Mouse (Mus musculus) forebrain, embryonic 15.5 days (tissue): Measurements from ENCODE around the gene Sult2b1. TPM values are rescaled to one million over a fixed set of nuclear protein-coding genes. Genes with fewer than 3 reads are reported as not detected.

Source experiments
- ATAC-seq: fragments of 200-750 bp; cut with Nextera tagmentation; replicated peaks from 2 replicates; pipeline ENCODE4 v1.8.0; 2017; ENCODE audit warnings: mild to moderate bottlenecking, moderate TSS enrichment, moderate library complexity
- H3K27ac ChIP-seq: fragments of 300-500 bp; sonication (generic); replicated peaks from 2 replicates; pipeline ENCODE4 v1.5.1; 2015; ENCODE audit warnings: mild to moderate bottlenecking, inconsistent platforms
- H3K27me3 ChIP-seq: fragments of 300-500 bp; sonication (generic); 2 replicates; pipeline ENCODE4 v1.6.1; 2015; ENCODE audit warnings: inconsistent platforms
- H3K36me3 ChIP-seq: fragments of 300-500 bp; sonication (generic); 2 replicates; pipeline ENCODE4 v1.6.1; 2015; ENCODE audit warnings: mild to moderate bottlenecking, inconsistent platforms
- H3K4me1 ChIP-seq: fragments of 300-500 bp; sonication (generic); 2 replicates; pipeline ENCODE4 v1.6.1; 2015; ENCODE audit warnings: inconsistent platforms
- H3K4me2 ChIP-seq: fragments of 300-500 bp; sonication (generic); replicated peaks from 2 replicates; pipeline ENCODE4 v1.6.1; 2015; ENCODE audit warnings: mild to moderate bottlenecking, inconsistent platforms
- H3K4me3 ChIP-seq: fragments of 300-500 bp; sonication (generic); 2 replicates; pipeline ENCODE4 v1.5.1; 2015; ENCODE audit warnings: mild to moderate bottlenecking, inconsistent platforms
- H3K9ac ChIP-seq: fragments of 300-500 bp; sonication (generic); replicated peaks from 2 replicates; pipeline ENCODE4 v1.6.1; 2015; ENCODE audit warnings: mild to moderate bottlenecking, inconsistent platforms
- H3K9me3 ChIP-seq: fragments of 300-500 bp; sonication (generic); 2 replicates; pipeline ENCODE4 v1.6.1; 2016; ENCODE audit warnings: inconsistent platforms
- WGBS: fragments of 180-500 bp; shearing (Covaris S2); methylation state at CpG from one replicate; pipeline ENCODE4 v1.1.7; 2015; ENCODE audit warnings: mixed read lengths; 5-methylcytosine and 5-hydroxymethylcytosine counted together
- polyA plus RNA-seq: library from polyadenylated mRNA; unstranded; fragments of >200 nt; fragmentation: Nextera tagmentation; extraction: Ambion mirVana; gene quantifications from 2 replicates; pipeline ENCODE4 v1.2.1, GENCODE M21; 2015

Sult2b1 gene
- polyA plus RNA-seq, 1 experiment from 2014 or later, result 7.6 TPM

GRCm38 (mm10) chr7:45720413-45721233, 63.8 kb downstream of the Sult2b1 start, which contains the start of gene Fam83e:
Gene Fam83e (plus strand): TSS chr7:45721212.
- Histone ChIP-seq H3K36me3 (peaks cover 44% of the 10 kb centered on the region), H3K27me3 (no peaks in the 10 kb centered on the region), H3K4me1 (peaks cover 38% of the 10 kb centered on the region), H3K27ac (no peak within 1 kb of the TSS), H3K4me2 (no peak within 1 kb of the TSS), H3K9ac (no peak within 1 kb of the TSS), H3K9me3 (no peaks in the 10 kb centered on the region), H3K4me3 (no peak within 1 kb of the TSS)
- no peak for ATAC-seq
- 81% methylated on average over 14 of the region's 14 CpGs for WGBS

- H3K27me3 ChIP-seq, result no peaks in the 10 kb centered on the region
- WGBS, result 95% methylated on average over 16 of the region's 16 CpGs
- ATAC-seq, result no peak
- peak overlapping the region; percentile 83; the same call in 1 of the 2 replicates for H3K9ac ChIP-seq
- H3K4me2 ChIP-seq, result peak overlapping the region; percentile 88; the same call in 1 of the 2 replicates
- H3K4me1 ChIP-seq, result peaks cover 42% of the 10 kb centered on the region
- H3K27ac ChIP-seq, result no peak overlapping the region
- no peaks in the 10 kb centered on the region for H3K9me3 ChIP-seq
- H3K4me3 ChIP-seq, result 0 out of 2 replicates have a peak overlapping the region, but pooled peaks have one; percentile 71
- peaks cover 39% of the 10 kb centered on the region for H3K36me3 ChIP-seq
Measured at GRCm38 (mm10) chr7:45719738-45720412, 64.6 kb downstream of the Sult2b1 start.

- peak overlapping the region; percentile 83 for H3K9ac ChIP-seq
- 85% methylated on average over 10 of the region's 10 CpGs for WGBS
- peaks cover 34% of the 10 kb centered on the region for H3K36me3 ChIP-seq
- no peak overlapping the region for H3K27ac ChIP-seq
- H3K4me2 ChIP-seq, result peak overlapping the region; percentile 88
- no peaks in the 10 kb centered on the region for H3K27me3 ChIP-seq
- H3K4me3 ChIP-seq, result peak overlapping the region; percentile 71
- H3K4me1 ChIP-seq, result peaks cover 49% of the 10 kb centered on the region
- no peak for ATAC-seq
- no peaks in the 10 kb centered on the region for H3K9me3 ChIP-seq
Measured at GRCm38 (mm10) chr7:45719180-45719579, 65.3 kb downstream of the Sult2b1 start.

- no peaks in the 10 kb centered on the region for H3K27me3 ChIP-seq
- H3K4me2 ChIP-seq, result peak overlapping the region; percentile 88
- under 1% methylated on average over 20 of the region's 20 CpGs for WGBS
- H3K36me3 ChIP-seq, result peaks cover 26% of the 10 kb centered on the region
- ATAC-seq, result no peak
- H3K27ac ChIP-seq, result peak overlapping the region; percentile 84
- H3K9me3 ChIP-seq, result no peaks in the 10 kb centered on the region
- peak overlapping the region; percentile 71 for H3K4me3 ChIP-seq
- H3K9ac ChIP-seq, result peak overlapping the region; percentile 83
- H3K4me1 ChIP-seq, result peaks cover 53% of the 10 kb centered on the region
Measured at GRCm38 (mm10) chr7:45718331-45718730, 66.1 kb downstream of the Sult2b1 start.

- no peaks in the 10 kb centered on the region for H3K9me3 ChIP-seq
- peak within 1 kb of the TSS; percentile 71 for H3K4me3 ChIP-seq
- ATAC-seq, result peak; percentile 76
- H3K27ac ChIP-seq, result peak within 1 kb of the TSS; percentile 84
- no peaks in the 10 kb centered on the region for H3K27me3 ChIP-seq
- under 1% methylated on average over 41 of the region's 41 CpGs for WGBS
- peak within 1 kb of the TSS; percentile 83 for H3K9ac ChIP-seq
- H3K36me3 ChIP-seq, result peaks cover 28% of the 10 kb centered on the region
- peaks cover 53% of the 10 kb centered on the region for H3K4me1 ChIP-seq
- peak within 1 kb of the TSS; percentile 88 for H3K4me2 ChIP-seq
Measured at GRCm38 (mm10) chr7:45717918-45718297, 66.6 kb downstream of the Sult2b1 start, which contains the start of gene Sphk2. Gene Sphk2 (minus strand): TSS chr7:45718002.

- 11% methylated on average over 31 of the region's 31 CpGs for WGBS
Measured at GRCm38 (mm10) chr7:45716952-45717917, 67.2 kb downstream of the Sult2b1 start.

GRCm38 (mm10) chr7:45716460-45716857, 68.0 kb downstream of the Sult2b1 start:
- no peak for ATAC-seq
- Histone ChIP-seq H3K36me3 (peaks cover 43% of the 10 kb centered on the region), H3K27ac (no peak overlapping the region), H3K4me3 (peak overlapping the region; percentile 71), H3K9ac (no peak overlapping the region), H3K4me2 (peak overlapping the region; percentile 88), H3K27me3 (no peaks in the 10 kb centered on the region), H3K9me3 (no peaks in the 10 kb centered on the region), H3K4me1 (peaks cover 53% of the 10 kb centered on the region)
- 91% methylated on average over 3 of the region's 3 CpGs for WGBS

More at GRCm38 (mm10) chr7:45716952-45717917, 67.2 kb downstream of the Sult2b1 start:
- Histone ChIP-seq H3K9me3 (no peaks in the 10 kb centered on the region), H3K4me3 (peak overlapping the region; percentile 71), H3K36me3 (peaks cover 35% of the 10 kb centered on the region), H3K27ac (peak overlapping the region; percentile 84), H3K4me2 (peak overlapping the region; percentile 88), H3K4me1 (peaks cover 53% of the 10 kb centered on the region), H3K9ac (peak overlapping the region; percentile 83), H3K27me3 (no peaks in the 10 kb centered on the region)
- ATAC-seq, result peak; percentile 15

GRCm38 (mm10) chr7:45715741-45716459, 68.6 kb downstream of the Sult2b1 start:
- Histone ChIP-seq H3K4me3 (peak overlapping the region; percentile 81), H3K9ac (peak overlapping the region; percentile 39), H3K9me3 (no peaks in the 10 kb centered on the region), H3K4me2 (peak overlapping the region; percentile 88), H3K4me1 (peaks cover 53% of the 10 kb centered on the region), H3K36me3 (peaks cover 44% of the 10 kb centered on the region), H3K27me3 (no peaks in the 10 kb centered on the region), H3K27ac (peak overlapping the region; percentile 71)
- ATAC-seq, result no peak
- 89% methylated on average over 19 of the region's 19 CpGs for WGBS

GRCm38 (mm10) chr7:45715090-45715708, 69.3 kb downstream of the Sult2b1 start, which contains the start of gene Rpl18:
Gene Rpl18 (plus strand): TSS chr7:45715457.
- H3K4me1 ChIP-seq, result peaks cover 49% of the 10 kb centered on the region
- H3K9ac ChIP-seq, result peak within 1 kb of the TSS; percentile 80
- peak within 1 kb of the TSS; percentile 81 for H3K4me3 ChIP-seq
- H3K36me3 ChIP-seq, result peaks cover 44% of the 10 kb centered on the region
- H3K27ac ChIP-seq, result peak within 1 kb of the TSS; percentile 71
- peak within 1 kb of the TSS; percentile 88 for H3K4me2 ChIP-seq
- no peaks in the 10 kb centered on the region for H3K27me3 ChIP-seq
- ATAC-seq, result peak; percentile 92
- H3K9me3 ChIP-seq, result no peaks in the 10 kb centered on the region
- WGBS, result 7% methylated on average over 34 of the region's 34 CpGs

- 11% methylated on average over 14 of the region's 14 CpGs for WGBS
- H3K4me1 ChIP-seq, result peaks cover 47% of the 10 kb centered on the region
- no peaks in the 10 kb centered on the region for H3K9me3 ChIP-seq
- H3K4me3 ChIP-seq, result peak overlapping the region; percentile 81
- H3K27me3 ChIP-seq, result no peaks in the 10 kb centered on the region
- H3K4me2 ChIP-seq, result peak overlapping the region; percentile 88
- peak overlapping the region; percentile 80 for H3K9ac ChIP-seq
- peak; percentile 30 for ATAC-seq
- peak overlapping the region; percentile 71 for H3K27ac ChIP-seq
- H3K36me3 ChIP-seq, result peaks cover 44% of the 10 kb centered on the region
Measured at GRCm38 (mm10) chr7:45714630-45715089, 69.8 kb downstream of the Sult2b1 start.
